Mouse (Mus musculus) stomach, embryonic 16.5 days (tissue): ENCODE measurements around the gene Ephb4. TPM values are rescaled to one million over a fixed set of nuclear protein-coding genes. Genes with fewer than 3 reads are reported as not detected.

Experiments
- ATAC-seq: fragments of 200-750 bp; cut with Nextera tagmentation; 2 replicates; pipeline ENCODE4 v1.8.0; 2017; ENCODE audit warnings: moderate number of reproducible peaks, moderate TSS enrichment; ENCODE audit not compliant: insufficient read depth, low FRiP score
- H3K27ac ChIP-seq: fragments of 300-500 bp; sonication (generic); 2 replicates; pipeline ENCODE4 v1.5.1; 2014; ENCODE audit warnings: low read length
- H3K27me3 ChIP-seq: fragments of 300-500 bp; sonication (generic); 2 replicates; pipeline ENCODE4 v1.6.1; 2014; ENCODE audit warnings: low read length, control low read depth, mixed read lengths; ENCODE audit not compliant: control insufficient read depth, insufficient read depth
- H3K36me3 ChIP-seq: fragments of 300-500 bp; sonication (generic); 2 replicates; pipeline ENCODE4 v1.6.1; 2014; ENCODE audit warnings: low read length; ENCODE audit not compliant: control insufficient read depth, insufficient read depth
- H3K4me1 ChIP-seq: fragments of 300-500 bp; sonication (generic); 2 replicates; pipeline ENCODE4 v1.6.1; 2014; ENCODE audit warnings: low read length, control low read depth, mixed read lengths; ENCODE audit not compliant: control insufficient read depth, insufficient read depth
- H3K4me2 ChIP-seq: fragments of 300-500 bp; sonication (generic); 2 replicates; pipeline ENCODE4 v1.6.1; 2014; ENCODE audit warnings: low read depth, low read length, mixed read lengths
- H3K4me3 ChIP-seq: fragments of 300-500 bp; sonication (generic); replicated peaks from 2 replicates; pipeline ENCODE4 v1.5.1; 2014; ENCODE audit warnings: mild to moderate bottlenecking, low read length
- H3K9ac ChIP-seq: fragments of 300-500 bp; sonication (generic); 2 replicates; pipeline ENCODE4 v1.6.1; 2014; ENCODE audit warnings: low read length
- H3K9me3 ChIP-seq: fragments of 300-500 bp; sonication (generic); replicated peaks from 2 replicates; pipeline ENCODE4 v1.6.1; 2016; ENCODE audit warnings: low read length, control low read depth; ENCODE audit not compliant: control insufficient read depth
- WGBS: fragments of 180-500 bp; shearing (Covaris S2); extraction: QIAGEN DNeasy Blood & Tissue Kit; methylation state at CpG from one replicate; pipeline ENCODE4 v1.1.7; 2014; 5-methylcytosine and 5-hydroxymethylcytosine counted together
- polyA plus RNA-seq: library from polyadenylated mRNA; unstranded; fragments of >200 nt; fragmentation: Nextera tagmentation; extraction: Ambion mirVana; gene quantifications from 2 replicates; pipeline ENCODE4 v1.2.1, GENCODE M21; 2015

The Ephb4 gene
- polyA plus RNA-seq, 1 experiment from 2014 or later = 31.6 TPM

DNA sequence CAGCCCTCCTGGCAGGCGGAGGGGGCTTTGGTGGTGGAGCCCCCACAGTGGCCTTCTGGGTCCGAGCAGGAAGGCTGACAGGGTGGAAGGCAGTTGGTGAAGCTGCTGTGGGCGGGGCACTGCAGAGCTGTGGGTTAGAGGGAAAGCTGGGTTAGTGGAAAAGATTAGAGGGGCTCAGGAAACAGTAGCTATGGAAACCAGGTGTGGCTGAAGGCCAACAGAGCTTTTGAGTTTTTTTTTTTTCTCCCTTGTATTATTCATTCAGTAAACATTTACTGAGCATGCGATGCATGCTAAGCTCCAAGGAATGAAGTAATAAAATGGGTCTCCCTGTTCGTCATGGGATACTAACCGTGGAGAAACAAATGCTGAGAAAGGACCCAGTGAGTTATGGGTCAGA is 75.7 kb downstream of the Ephb4 start:
- Histone ChIP-seq H3K4me1 (no peaks in the 10 kb centered on the region), H3K4me2 (peak overlapping the region; percentile 17; the same call in 1 of the 2 replicates), H3K27me3 (no peaks in the 10 kb centered on the region), H3K4me3 (no peak overlapping the region), H3K27ac (peak overlapping the region; percentile 83), H3K36me3 (no peaks in the 10 kb centered on the region), H3K9me3 (no peaks in the 10 kb centered on the region), H3K9ac (no peak overlapping the region)
- peak; percentile 71; the same call in 1 of the 2 replicates for ATAC-seq
- WGBS = 40% methylated on average over 6 of the region's 6 CpGs

Other genes with a start within 250 kb of the Ephb4 start
- 8.1 and 9.3 TPM in 2 replicates for gene Trim56, start 233.9 kb upstream of the Ephb4 start, polyA plus RNA-seq
- gene Muc3, start 200.8 kb upstream of the Ephb4 start, polyA plus RNA-seq = 0.15 TPM in 1 of 2 replicates, not detected in the other
- gene Muc3a, start 137.7 kb upstream of the Ephb4 start, polyA plus RNA-seq = 1.1 TPM in 2 replicates
- gene Ache, start 62.6 kb upstream of the Ephb4 start, polyA plus RNA-seq = 9.8 and 10.8 TPM in 2 replicates
- gene Ufsp1, start 55.5 kb upstream of the Ephb4 start, polyA plus RNA-seq = 7.3 and 8.6 TPM in 2 replicates
- 113 and 116 TPM in 2 replicates for gene Srrt, start 42.4 kb upstream of the Ephb4 start, polyA plus RNA-seq
- 77.6 and 77.8 TPM in 2 replicates for gene Trip6, start 35.7 kb upstream of the Ephb4 start, polyA plus RNA-seq
- gene Slc12a9, start 16.5 kb upstream of the Ephb4 start, polyA plus RNA-seq = 12.6 and 13.7 TPM in 2 replicates
- gene Zan, start 127.0 kb downstream of the Ephb4 start, polyA plus RNA-seq = 0.99 TPM in 2 replicates
- 46.4 and 48.1 TPM in 2 replicates for gene Pop7, start 152.4 kb downstream of the Ephb4 start, polyA plus RNA-seq
- gene Gigyf1, start 168.4 kb downstream of the Ephb4 start, polyA plus RNA-seq = 7.7 and 9.0 TPM in 2 replicates
- not detected in 2 replicates for gene Epo, start 183.1 kb downstream of the Ephb4 start, polyA plus RNA-seq
- gene Gnb2, start 183.4 kb downstream of the Ephb4 start, polyA plus RNA-seq = 257 and 284 TPM in 2 replicates
- 3.6 TPM in 2 replicates for gene Actl6b, start 203.4 kb downstream of the Ephb4 start, polyA plus RNA-seq
- 2.7 and 3.4 TPM in 2 replicates for gene Tfr2, start 219.7 kb downstream of the Ephb4 start, polyA plus RNA-seq